Mouse (Mus musculus) gonadal fat pad, adult 2 months (tissue): ENCODE data around the gene Myl9. TPM values are rescaled to one million over a fixed set of nuclear protein-coding genes. Genes with fewer than 3 reads are reported as not detected.

Source experiments
- DNase-seq: peaks from one replicate; pipeline ENCODE4 v3.0.0-alpha.2; 2012; ENCODE audit warnings: low read depth
- polyA plus RNA-seq: library from polyadenylated mRNA; depleted of rRNA; stranded (reverse); fragments of >200 nt; gene quantifications from 2 replicates; pipeline ENCODE4 v1.2.3, GENCODE M21; 2012; rRNA removed

Myl9 gene
- 551 and 563 TPM in 2 replicates for polyA plus RNA-seq

- DNase-seq: no peak
These were observed at the start of gene Myl9 for GRCm38 (mm10) chr2:156774738-156775454. TSS of gene Myl9 (plus strand) at chr2:156775420.

DNA sequence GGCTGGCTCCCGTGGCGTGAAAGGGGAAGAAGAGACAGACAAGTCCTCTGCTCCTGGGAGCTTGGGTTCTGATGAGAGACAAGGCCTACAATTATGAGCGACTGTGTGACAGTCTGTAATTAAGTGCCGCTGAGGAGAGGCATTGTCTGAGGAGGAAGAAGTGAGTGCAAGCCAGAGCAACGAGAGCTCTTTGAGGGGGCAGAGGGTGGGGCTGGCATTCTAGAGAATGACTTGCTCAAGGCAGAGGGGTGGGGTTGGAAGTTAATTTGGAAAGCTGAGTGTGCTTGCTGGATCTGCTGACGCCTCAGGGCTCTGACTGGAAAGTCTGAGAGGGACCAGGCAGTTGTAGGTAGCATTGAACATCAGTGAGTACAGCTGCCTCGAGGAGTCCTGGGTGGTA lies 48.9 kb upstream of the Myl9 start:
- DNase-seq: no peak

DNA sequence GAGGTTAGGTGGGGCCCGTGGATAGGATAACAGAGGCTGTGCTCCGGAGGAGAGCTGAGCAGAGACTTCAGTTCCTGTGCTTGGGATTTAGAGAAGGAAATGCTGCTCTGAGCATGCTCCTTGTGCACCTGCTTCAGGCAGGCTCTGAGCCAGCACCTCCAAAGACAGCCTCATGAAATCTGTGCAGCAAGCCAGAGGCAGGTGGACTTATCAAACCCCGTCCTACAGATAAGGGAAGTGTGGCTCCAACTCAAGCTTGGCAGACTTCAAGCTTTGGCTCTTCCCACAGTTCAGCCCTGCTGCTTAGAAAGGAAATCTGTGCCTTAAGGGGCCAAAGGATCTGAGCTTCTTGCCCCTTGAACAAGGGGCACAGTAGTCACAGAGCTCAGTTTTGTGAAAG lies 48.3 kb upstream of the Myl9 start:
- DNase-seq: no peak

DNA sequence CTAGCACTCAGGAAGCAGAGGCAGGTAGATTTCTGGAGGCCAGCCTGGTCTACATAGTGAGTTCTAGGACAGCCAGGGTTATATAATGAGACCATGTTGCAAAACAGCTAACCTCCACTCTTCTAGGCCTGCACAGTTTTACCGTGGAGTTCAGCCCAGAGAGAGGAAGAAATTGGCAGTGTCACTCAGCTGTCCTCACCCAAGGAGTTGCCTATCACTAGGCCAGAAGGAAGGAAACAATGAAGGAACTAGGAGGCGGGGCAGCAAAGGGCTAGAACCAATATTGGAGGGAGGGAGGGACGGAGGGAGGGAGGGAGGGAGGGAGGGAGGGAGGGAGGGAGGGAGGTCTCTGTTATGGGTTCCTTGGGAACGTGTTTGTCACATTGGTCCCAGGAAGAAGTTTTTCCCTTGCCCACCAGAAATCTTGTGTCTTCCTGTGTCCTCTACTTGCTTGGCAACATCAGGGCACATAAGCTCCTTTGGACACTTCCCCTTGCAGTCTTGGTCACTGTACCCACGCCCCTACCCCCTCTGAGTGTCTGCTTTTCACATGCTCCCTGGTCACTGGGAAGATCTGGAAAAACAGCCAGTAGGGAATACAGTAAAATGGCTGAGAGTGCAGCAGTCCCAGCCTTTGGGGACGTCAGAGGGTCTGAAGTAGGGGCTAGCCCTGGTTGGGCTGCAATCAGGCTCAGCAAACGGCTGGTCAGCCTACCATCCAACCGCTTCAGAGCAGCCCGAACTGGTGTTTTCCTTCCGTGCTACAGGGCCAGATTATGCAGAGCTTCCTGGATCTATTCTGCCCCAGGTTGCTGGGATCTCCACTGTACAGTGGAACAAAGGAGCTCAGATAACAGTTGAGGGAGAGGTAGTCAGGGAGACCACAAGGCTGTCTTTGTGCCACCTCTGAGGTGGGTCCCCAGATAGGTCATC lies 45.4 kb upstream of the Myl9 start:
- no peak for DNase-seq

GRCm38 (mm10) chr2:156730501-156730921 lies 44.7 kb upstream of the Myl9 start:
- no peak for DNase-seq

- DNase-seq: no peak
These were observed 43.6 kb upstream of the Myl9 start for GRCm38 (mm10) chr2:156731592-156731991.

- peak; percentile 87 for DNase-seq
These were observed 43.1 kb upstream of the Myl9 start for GRCm38 (mm10) chr2:156732109-156732508.

DNA sequence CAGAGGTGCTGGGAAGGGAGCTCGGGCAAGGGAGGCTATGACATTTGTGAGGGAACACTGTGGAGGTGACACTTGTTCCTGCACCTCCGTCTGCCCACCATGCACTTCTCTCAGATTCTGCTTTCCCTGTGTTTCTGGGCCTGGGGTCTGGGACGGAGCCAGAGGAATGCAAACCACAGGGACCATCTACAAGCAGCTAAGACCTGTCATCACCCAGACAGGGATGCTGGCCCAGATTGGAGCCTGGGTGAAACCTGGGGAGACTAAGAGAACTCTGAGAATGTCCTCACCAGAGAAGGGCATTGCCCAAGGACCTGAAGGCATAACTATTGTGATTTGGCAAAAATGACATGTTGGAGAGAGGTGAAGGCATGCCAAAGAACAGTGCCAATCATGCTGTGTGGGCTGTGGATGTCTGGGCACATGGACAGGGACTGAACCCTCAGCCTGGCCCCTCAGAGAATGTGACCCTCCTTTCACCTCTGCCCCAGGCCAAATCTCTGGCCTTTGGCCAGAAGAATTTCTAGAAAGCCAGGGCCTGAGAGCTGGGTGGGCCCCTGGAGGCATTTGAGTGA lies 39.4 kb upstream of the Myl9 start:
- DNase-seq: no peak

- no peak for DNase-seq
These were observed 38.4 kb upstream of the Myl9 start for GRCm38 (mm10) chr2:156736846-156737245.

DNA sequence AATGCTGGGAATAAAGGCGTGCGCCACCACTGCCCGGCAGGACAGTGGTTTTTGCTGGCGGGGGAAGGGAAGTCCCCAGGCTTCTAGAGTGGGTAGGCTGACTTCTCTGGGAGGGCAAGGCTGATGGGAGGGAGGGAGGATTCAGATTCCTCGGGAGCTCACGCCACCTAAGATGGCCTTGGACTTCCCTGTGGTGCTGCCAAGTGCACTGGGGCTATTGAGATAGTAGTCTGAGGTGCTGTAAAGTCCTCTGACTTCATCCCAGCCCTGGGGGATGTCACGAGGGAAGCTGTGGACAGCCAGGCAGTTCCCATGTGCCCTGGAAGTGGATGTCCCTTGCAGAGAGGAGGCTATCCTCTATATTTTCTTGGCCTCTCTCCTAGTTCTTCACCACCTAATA lies 37.2 kb upstream of the Myl9 start:
- no peak for DNase-seq

DNA sequence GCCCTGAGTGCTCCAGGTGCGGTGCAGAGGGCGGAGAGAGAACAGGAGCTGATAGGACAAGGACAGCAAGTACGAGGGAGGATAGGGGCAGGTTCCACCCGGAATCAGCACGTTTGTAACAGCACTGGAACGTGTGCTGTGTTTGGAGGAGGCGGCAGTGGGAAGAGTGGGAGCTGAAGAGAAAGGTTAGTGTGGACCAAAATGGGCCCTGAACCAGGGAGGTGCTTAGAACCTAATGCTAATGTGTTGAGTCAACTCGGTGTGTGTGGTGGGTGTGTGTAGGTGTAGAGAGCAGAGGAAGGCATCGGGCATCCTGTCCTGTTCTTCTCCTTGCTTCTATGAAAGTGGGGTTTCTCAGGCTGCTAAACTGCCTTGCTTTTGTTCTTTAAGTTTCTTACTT lies 34.0 kb upstream of the Myl9 start:
- no peak for DNase-seq

- no peak for DNase-seq
These were observed 33.2 kb upstream of the Myl9 start for GRCm38 (mm10) chr2:156741998-156742397.

DNA sequence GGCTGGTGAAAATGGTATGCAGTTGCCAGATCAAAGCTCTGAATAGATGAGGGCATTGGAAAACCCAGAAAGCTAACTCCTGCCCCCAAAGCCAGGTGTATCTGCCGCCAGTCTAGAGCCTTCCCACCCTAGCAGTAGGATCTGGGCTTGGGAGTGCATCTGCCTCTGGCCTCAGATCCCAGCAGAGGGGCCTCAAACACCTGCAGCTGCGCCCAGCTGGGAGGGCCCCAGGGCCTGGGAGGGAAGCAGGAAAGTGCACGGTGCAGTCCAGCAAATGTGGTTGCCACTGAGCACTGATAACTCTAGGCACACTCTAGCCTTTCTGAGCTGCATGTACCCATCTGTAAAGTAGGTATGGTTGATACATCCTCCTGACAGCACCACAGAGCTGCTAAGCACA lies 32.0 kb upstream of the Myl9 start:
- DNase-seq: no peak

DNA sequence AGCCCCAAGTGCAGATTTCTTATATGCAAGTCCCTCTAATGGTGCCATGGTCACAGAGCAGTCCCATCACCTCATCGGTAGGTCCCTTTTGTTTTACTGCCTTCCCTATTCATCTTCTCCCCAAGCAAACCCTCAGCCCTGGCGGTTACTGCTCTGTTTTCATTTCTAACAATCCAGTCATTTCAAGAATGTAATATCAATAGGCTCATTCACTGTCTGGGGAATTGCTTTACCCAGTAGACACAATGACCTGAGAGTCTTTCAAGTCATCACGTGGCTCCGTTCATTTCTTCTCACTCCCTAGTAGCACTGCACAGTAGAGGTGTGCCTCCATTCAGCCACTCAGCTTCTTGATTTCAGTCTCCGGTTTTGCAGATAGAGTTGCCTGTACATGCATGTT lies 30.8 kb upstream of the Myl9 start:
- DNase-seq: no peak

DNA sequence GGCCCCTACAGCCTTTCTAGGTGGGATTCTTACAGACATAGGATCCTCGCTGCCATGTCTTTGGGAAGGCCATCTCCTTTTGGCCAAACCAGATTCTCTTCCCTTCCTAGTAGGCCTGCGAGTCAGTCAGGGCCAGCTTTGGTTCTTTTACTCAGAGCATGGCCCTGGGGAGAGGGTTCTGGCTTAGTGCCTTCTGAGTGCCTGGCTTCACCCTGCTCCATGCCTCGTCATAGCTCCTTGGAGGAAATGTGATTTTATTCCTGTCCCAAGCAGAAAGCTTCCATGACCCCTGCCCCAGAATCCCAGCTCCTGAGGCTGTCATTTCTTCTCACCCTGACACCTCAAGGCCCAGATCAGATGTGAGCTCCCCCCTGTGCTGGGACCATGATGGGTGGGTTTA lies 27.9 kb upstream of the Myl9 start:
- DNase-seq: no peak

- no peak for DNase-seq
These were observed 25.5 kb upstream of the Myl9 start for GRCm38 (mm10) chr2:156749687-156750086.

GRCm38 (mm10) chr2:156756937-156757336 lies 18.3 kb upstream of the Myl9 start:
- DNase-seq: no peak

GRCm38 (mm10) chr2:156760843-156761505 lies 14.2 kb upstream of the Myl9 start:
- no peak for DNase-seq

GRCm38 (mm10) chr2:156761521-156762278 lies 13.5 kb upstream of the Myl9 start:
- no peak for DNase-seq

- DNase-seq: no peak
These were observed 12.7 kb upstream of the Myl9 start for GRCm38 (mm10) chr2:156762499-156762898.

DNA sequence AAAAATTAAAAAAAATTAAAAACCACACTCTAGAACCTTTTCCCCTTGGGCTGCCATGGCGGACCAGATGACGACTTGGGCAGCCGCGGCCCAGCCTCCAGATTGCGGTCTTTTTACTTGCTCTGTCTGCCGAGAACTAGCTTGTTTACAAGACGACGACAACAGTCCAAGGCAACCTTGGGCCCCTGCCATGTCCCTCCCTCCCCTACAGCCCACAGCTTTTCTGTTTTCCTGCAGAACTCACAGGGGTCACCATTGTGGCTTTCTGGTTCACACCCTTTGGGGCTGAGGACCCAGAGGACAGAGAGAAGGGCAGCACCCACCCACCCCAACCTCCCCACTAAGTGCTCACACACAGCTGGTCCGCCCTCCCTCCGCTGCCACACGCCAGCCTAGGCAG lies 12.1 kb upstream of the Myl9 start:
- DNase-seq: no peak
